Mouse (Mus musculus) C2C12 (cell line): Measurements from ENCODE around the gene Ankrd27.

ENCODE experiments used
- CTCF ChIP-seq: IDR thresholded peaks from one replicate; pipeline ENCODE4 v1.5.1; 2011; ENCODE audit not compliant: control insufficient read depth, insufficient read depth, insufficient read length
- MAX ChIP-seq: IDR thresholded peaks from one replicate; pipeline ENCODE4 v1.6.1; 2011; ENCODE audit warnings: mild to moderate bottlenecking, control low read depth
- MYOD1 ChIP-seq: IDR thresholded peaks from one replicate; pipeline ENCODE4 v1.6.1; 2011; ENCODE audit warnings: low read depth; ENCODE audit not compliant: control insufficient read depth, insufficient read length
- MYOG ChIP-seq: IDR thresholded peaks from one replicate; pipeline ENCODE4 v1.6.1; 2011; ENCODE audit not compliant: control insufficient read depth, insufficient read length; ENCODE audit errors: extremely low read depth
- USF1 ChIP-seq: IDR thresholded peaks from one replicate; pipeline ENCODE4 v1.6.1; 2011; ENCODE audit warnings: low read depth, mild to moderate bottlenecking, control low read depth, moderate library complexity

DNA sequence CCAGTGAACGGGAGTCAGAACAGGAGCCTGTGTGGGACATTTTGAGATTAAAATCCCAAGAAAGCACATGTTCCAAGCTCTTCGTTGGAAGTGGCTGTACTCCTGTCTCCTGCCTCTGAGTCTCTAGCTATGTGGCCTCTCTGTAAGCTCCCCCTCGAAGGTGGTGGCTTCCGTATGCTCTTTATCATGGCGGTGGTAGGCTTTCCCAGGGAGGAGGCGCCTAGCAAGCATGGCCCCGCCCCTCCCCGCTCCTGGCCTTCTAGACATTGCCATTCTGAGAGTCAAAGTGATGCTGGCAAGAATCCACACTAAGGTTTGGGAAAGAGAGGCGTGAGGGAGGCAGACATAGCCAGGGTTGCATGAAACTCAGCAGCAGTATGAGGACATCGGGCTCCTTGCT, 36.6 kb downstream of the Ankrd27 start:
- TF ChIP-seq CTCF: no peak
- TF ChIP-seq MAX: no peak
- no peak for TF ChIP-seq MYOG
- TF ChIP-seq MYOD1: no peak
- no peak for TF ChIP-seq USF1
